Mouse (Mus musculus) hindbrain, embryonic 11.5 days (tissue): ENCODE measurements at regions not wholly inside any gene's neighbourhood (a gene's known extent, or its start where the extent isn't known, plus 50 kb on each side); places are given as distances from the start of the nearest gene placed in this dataset.

Source experiments
- ATAC-seq: fragments of 200-750 bp; cut with Nextera tagmentation; 2 replicates; pipeline ENCODE4 v1.8.0; 2017; ENCODE audit warnings: mild to moderate bottlenecking, moderate TSS enrichment, moderate library complexity; ENCODE audit not compliant: low FRiP score
- DNase-seq: peaks from one replicate; pipeline ENCODE4 v3.0.0-alpha.2; 2015; ENCODE audit warnings: low spot score
- H3K27ac ChIP-seq: fragments of 300-500 bp; sonication (generic); 2 replicates; pipeline ENCODE4 v1.5.1; 2014; ENCODE audit warnings: mild to moderate bottlenecking, low read depth, low read length
- H3K27me3 ChIP-seq: fragments of 300-500 bp; sonication (generic); 2 replicates; pipeline ENCODE4 v1.6.1; 2014; ENCODE audit warnings: mild to moderate bottlenecking, low read length, moderate library complexity, mixed read lengths; ENCODE audit not compliant: control insufficient read depth, insufficient read depth
- H3K36me3 ChIP-seq: fragments of 300-500 bp; sonication (generic); 2 replicates; pipeline ENCODE4 v1.6.1; 2014; ENCODE audit warnings: mild to moderate bottlenecking, low read length, moderate library complexity, mixed read lengths; ENCODE audit not compliant: control insufficient read depth, insufficient read depth
- H3K4me1 ChIP-seq: fragments of 300-500 bp; sonication (generic); replicated peaks from 2 replicates; pipeline ENCODE4 v1.6.1; 2014; ENCODE audit warnings: low read length, mixed read lengths; ENCODE audit not compliant: control insufficient read depth, insufficient read depth
- H3K4me2 ChIP-seq: fragments of 300-500 bp; sonication (generic); replicated peaks from 2 replicates; pipeline ENCODE4 v1.6.1; 2014; ENCODE audit warnings: mild to moderate bottlenecking, low read depth, low read length
- H3K4me3 ChIP-seq: fragments of 300-500 bp; sonication (generic); 2 replicates; pipeline ENCODE4 v1.5.1; 2014; ENCODE audit warnings: low read depth, low read length
- H3K9ac ChIP-seq: fragments of 300-500 bp; sonication (generic); 2 replicates; pipeline ENCODE4 v1.6.1; 2014; ENCODE audit warnings: low read depth, low read length
- H3K9me3 ChIP-seq: fragments of 300-500 bp; sonication (generic); 2 replicates; pipeline ENCODE4 v1.6.1; 2016; ENCODE audit warnings: low read length; ENCODE audit not compliant: control insufficient read depth
- WGBS: fragments of 180-500 bp; shearing (Covaris S2); extraction: QIAGEN DNeasy Blood & Tissue Kit; methylation state at CpG from one replicate; pipeline ENCODE4 v1.1.7; 2014; 5-methylcytosine and 5-hydroxymethylcytosine counted together

DNA sequence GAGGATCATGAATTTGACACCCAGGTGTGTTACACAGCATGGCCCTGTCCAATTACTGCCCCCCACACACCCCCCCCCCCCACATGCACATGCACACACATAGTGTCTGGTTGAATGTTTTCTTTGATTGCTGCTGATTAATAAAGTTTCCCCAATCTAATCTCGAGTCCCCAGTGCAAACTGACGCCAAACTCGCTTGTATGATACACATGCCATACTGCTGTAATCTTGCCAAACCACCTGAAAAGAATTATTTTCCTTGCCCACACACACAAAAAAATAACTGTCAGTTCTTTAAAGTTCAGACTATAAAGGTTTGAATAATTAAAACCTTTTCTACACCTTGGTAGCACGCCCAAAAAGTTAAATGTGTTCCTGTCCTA, 184.7 kb upstream of the Meis1 start:
- no peaks in the 10 kb centered on the region for H3K27me3 ChIP-seq
- H3K27ac ChIP-seq, result no peak overlapping the region
- no peak overlapping the region for H3K9ac ChIP-seq
- ATAC-seq (no peak), DNase-seq (no peak)
- H3K4me3 ChIP-seq, result no peak overlapping the region
- no peak overlapping the region for H3K4me2 ChIP-seq
- 83% methylated on average over 4 of the region's 4 CpGs for WGBS
- no peaks in the 10 kb centered on the region for H3K36me3 ChIP-seq
- no peaks in the 10 kb centered on the region for H3K4me1 ChIP-seq
- no peaks in the 10 kb centered on the region for H3K9me3 ChIP-seq

DNA sequence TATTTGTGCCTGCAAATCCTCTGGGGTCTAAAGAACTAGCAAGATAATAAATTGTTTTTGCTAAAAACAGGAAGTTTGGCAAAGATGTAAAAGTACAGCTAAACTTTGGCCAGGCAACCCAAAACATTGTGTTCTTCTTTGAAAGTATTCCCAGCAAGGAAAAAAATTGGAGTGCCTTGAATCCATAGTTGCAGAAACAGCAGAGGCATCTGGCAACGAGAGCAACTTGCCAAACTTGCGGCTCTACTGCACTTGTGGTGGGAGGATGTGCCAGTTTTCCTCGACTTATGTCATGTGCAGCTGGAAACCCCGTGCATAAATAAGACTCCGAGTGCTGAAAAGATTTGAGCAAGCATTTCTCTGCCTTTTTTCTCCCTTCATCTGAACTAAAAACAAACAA, 185.2 kb upstream of the Meis1 start:
- H3K9ac ChIP-seq, result no peak overlapping the region
- ATAC-seq (no peak), DNase-seq (no peak)
- no peaks in the 10 kb centered on the region for H3K36me3 ChIP-seq
- no peaks in the 10 kb centered on the region for H3K27me3 ChIP-seq
- no peak overlapping the region for H3K4me2 ChIP-seq
- 51% methylated on average over 5 of the region's 5 CpGs for WGBS
- no peak overlapping the region for H3K4me3 ChIP-seq
- no peaks in the 10 kb centered on the region for H3K4me1 ChIP-seq
- no peaks in the 10 kb centered on the region for H3K9me3 ChIP-seq
- H3K27ac ChIP-seq, result no peak overlapping the region

DNA sequence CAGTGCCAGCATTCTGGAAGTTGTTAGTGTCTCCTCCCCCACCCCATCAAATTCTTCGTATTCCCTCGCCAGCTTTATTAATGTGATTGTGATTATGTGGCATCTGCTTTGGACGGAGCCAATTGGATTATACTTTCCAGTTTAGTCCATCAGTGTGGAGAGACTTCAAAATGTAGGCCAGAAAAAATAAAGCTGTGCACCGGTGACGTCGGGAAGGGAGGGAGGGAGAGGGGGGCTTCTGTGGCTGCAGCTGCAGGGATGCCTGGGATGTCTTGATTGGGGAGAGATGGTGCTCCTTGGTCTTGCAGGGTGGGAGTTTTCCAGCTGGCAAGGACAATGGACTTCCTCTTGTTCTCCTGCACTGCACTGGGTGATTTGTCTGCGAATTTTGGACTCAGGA, 185.7 kb upstream of the Meis1 start:
- Histone ChIP-seq H3K27ac (no peak overlapping the region), H3K9ac (no peak overlapping the region), H3K36me3 (no peaks in the 10 kb centered on the region), H3K27me3 (no peaks in the 10 kb centered on the region), H3K4me1 (no peaks in the 10 kb centered on the region), H3K4me3 (no peak overlapping the region), H3K9me3 (no peaks in the 10 kb centered on the region), H3K4me2 (no peak overlapping the region)
- 26% methylated on average over 7 of the region's 7 CpGs for WGBS
- ATAC-seq (peak; percentile 56), DNase-seq (peak; percentile 38)

- DNase-seq, result no peak
- Histone ChIP-seq H3K9ac (no peak overlapping the region), H3K9me3 (no peaks in the 10 kb centered on the region), H3K4me1 (no peaks in the 10 kb centered on the region), H3K27ac (no peak overlapping the region), H3K36me3 (no peaks in the 10 kb centered on the region), H3K4me2 (no peak overlapping the region), H3K4me3 (no peak overlapping the region), H3K27me3 (no peaks in the 10 kb centered on the region)
- ATAC-seq, result no peak
Observed at GRCm38 (mm10) chr11:19205174-19205573, 186.4 kb upstream of the Meis1 start.

GRCm38 (mm10) chr11:19219476-19219875, 200.7 kb upstream of the Meis1 start:
- no peak for DNase-seq
- Histone ChIP-seq H3K27me3 (no peaks in the 10 kb centered on the region), H3K4me1 (no peaks in the 10 kb centered on the region)

GRCm38 (mm10) chr11:19221442-19221841, 202.7 kb upstream of the Meis1 start:
- no peaks in the 10 kb centered on the region for H3K27me3 ChIP-seq
- H3K9me3 ChIP-seq, result no peaks in the 10 kb centered on the region
- no peaks in the 10 kb centered on the region for H3K4me1 ChIP-seq
- no peak overlapping the region for H3K9ac ChIP-seq
- ATAC-seq (no peak), DNase-seq (no peak)
- H3K4me3 ChIP-seq, result no peak overlapping the region
- H3K27ac ChIP-seq, result no peak overlapping the region
- H3K4me2 ChIP-seq, result no peak overlapping the region
- no peaks in the 10 kb centered on the region for H3K36me3 ChIP-seq
- WGBS, result no CpG with 5 or more reads among the region's 1 CpGs

More at GRCm38 (mm10) chr11:19219476-19219875, 200.7 kb upstream of the Meis1 start:
- H3K36me3 ChIP-seq, result no peaks in the 10 kb centered on the region
- no peak overlapping the region for H3K4me3 ChIP-seq
- H3K9ac ChIP-seq, result no peak overlapping the region
- 81% methylated on average over 3 of the region's 3 CpGs for WGBS
- H3K9me3 ChIP-seq, result no peaks in the 10 kb centered on the region
- no peak overlapping the region for H3K4me2 ChIP-seq
- ATAC-seq, result no peak
- no peak overlapping the region for H3K27ac ChIP-seq

- DNase-seq (no peak), ATAC-seq (no peak)
- H3K36me3 ChIP-seq, result no peaks in the 10 kb centered on the region
- no peaks in the 10 kb centered on the region for H3K27me3 ChIP-seq
- no peaks in the 10 kb centered on the region for H3K9me3 ChIP-seq
- no peaks in the 10 kb centered on the region for H3K4me1 ChIP-seq
- H3K27ac ChIP-seq, result no peak overlapping the region
- WGBS, result 85% methylated on average over 2 of the region's 2 CpGs
- H3K4me3 ChIP-seq, result no peak overlapping the region
- H3K9ac ChIP-seq, result no peak overlapping the region
- H3K4me2 ChIP-seq, result no peak overlapping the region
Observed at GRCm38 (mm10) chr11:19226756-19227155, 208.0 kb upstream of the Meis1 start.

DNA sequence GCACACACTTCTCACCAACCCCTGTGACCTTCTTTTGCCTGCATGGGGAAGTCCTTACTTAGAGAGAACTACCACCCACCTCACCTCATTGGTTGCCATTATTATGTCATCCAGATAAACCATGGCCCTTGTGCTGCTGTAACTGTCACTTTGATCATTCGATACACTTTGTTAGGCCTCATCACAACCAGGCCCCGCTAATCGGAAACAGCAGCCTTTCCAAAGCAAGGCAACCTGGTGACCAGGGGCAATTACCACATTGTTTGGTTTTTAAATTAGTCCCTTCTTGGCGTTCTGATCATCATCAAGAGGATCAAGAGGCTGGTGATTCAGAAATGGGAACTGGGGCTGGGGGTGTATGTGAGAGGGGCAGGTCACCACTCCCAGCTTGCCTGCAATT, 208.9 kb upstream of the Meis1 start:
- Histone ChIP-seq H3K9me3 (no peaks in the 10 kb centered on the region), H3K27ac (no peak overlapping the region), H3K36me3 (no peaks in the 10 kb centered on the region), H3K4me3 (no peak overlapping the region), H3K4me2 (no peak overlapping the region), H3K9ac (no peak overlapping the region), H3K4me1 (no peaks in the 10 kb centered on the region), H3K27me3 (no peaks in the 10 kb centered on the region)
- DNase-seq (no peak), ATAC-seq (no peak)
- 71% methylated on average over 4 of the region's 4 CpGs for WGBS

DNA sequence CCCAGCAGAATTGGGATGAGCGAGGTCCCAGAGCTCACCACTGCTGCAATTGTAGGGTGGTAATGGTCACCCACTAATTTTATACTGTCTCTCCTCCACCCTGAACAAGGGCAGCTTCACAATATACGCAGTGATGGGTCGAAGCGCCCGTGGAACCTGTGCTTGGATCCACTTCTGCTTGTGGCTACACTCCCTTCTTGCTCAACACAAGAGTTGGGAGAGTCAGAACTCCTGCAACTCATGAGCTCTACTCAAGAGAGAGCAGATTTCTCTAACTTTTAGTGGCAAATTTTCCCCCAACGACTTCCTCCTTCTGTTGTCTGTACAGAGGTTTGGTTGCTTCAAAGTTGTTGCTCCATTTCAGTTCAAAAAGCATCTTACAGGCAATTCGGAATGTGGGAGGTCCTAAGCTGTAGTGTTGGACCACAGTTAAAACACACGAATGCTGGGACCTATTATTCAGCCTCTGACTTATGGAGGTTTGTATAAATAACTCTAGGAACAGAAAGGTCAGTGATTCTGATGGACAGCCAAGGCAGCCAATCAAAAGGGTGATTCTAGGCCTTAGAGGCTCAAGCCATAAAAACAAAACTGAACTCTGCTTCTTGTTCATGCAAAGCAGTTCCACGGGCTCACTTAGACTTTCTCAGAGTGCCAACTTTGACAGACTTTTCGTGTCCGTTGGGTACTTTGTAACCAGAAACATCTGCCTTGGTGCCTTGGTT, 227.8 kb upstream of the Meis1 start:
- WGBS, result 88% methylated on average over 11 of the region's 11 CpGs
- no peaks in the 10 kb centered on the region for H3K9me3 ChIP-seq
- no peak overlapping the region for H3K4me3 ChIP-seq
- no peak overlapping the region for H3K27ac ChIP-seq
- no peak overlapping the region for H3K4me2 ChIP-seq
- no peaks in the 10 kb centered on the region for H3K27me3 ChIP-seq
- no peaks in the 10 kb centered on the region for H3K4me1 ChIP-seq
- no peaks in the 10 kb centered on the region for H3K36me3 ChIP-seq
- H3K9ac ChIP-seq, result no peak overlapping the region
- ATAC-seq (no peak), DNase-seq (no peak)
